Mouse (Mus musculus): ENCODE data around the gene Ctsw.

DNA sequence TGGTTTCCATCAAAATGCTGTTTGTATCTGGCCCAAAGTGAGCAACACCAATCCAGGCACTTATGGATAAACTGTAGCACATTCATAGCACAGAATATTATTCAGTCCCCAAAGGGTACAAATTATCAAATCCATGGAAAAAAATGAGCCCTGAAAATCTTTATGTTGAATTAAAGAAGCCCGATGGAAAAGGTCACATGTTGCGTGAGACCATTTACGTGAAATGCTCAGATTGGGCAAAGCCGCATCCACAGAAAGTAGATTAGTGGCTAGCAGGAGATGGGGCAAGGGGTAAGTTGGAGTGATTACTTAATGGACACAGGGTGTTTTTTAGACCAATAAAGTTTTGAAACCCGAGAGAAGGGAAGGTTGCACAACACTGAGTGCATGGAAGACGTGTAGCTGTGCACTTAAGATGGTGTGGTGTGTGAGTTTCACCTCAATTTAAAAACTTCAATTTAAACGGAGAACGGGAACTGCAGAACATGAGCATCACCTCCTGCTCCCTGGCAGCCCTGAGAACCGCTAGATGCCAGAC, 23.9 kb downstream of the Ctsw start:
- TF ChIP-seq CTCF (conservative IDR thresholded peaks at IDR 0.05; ENCODE audit: low read length) (no peak), NANOG (IDR thresholded peaks at IDR 0.05; ENCODE audit: borderline replicate concordance, low read length) (no peak)
